Mouse (Mus musculus) cerebellum, postnatal 25 days (tissue): ENCODE results near the gene Zfp980.
"Not testable (repeated sequence)": the region's sequence is repeated elsewhere in the genome, so short reads cannot be mapped to it uniquely, and the experiment has no call there.

Experiments used
- DNase-seq, 2 experiments: peaks; one replicate each; pipeline ENCODE4 v3.0.0; 2021; ENCODE audit warnings: mixed read lengths in 2 of 2

Gene Zfp980

GRCm38 (mm10) chr4:145670385-145670784 is at the start of gene Zfp980:
Gene Zfp980, plus strand, starts transcription at chr4:145670685.
- DNase-seq, result not testable (repeated sequence)

- DNase-seq, result not testable (repeated sequence)
Measured at GRCm38 (mm10) chr4:145640416-145641185, 29.9 kb upstream of the Zfp980 start.

- DNase-seq, result not testable (repeated sequence)
Measured at GRCm38 (mm10) chr4:145674286-145674780, 3.8 kb downstream of the Zfp980 start.

DNA sequence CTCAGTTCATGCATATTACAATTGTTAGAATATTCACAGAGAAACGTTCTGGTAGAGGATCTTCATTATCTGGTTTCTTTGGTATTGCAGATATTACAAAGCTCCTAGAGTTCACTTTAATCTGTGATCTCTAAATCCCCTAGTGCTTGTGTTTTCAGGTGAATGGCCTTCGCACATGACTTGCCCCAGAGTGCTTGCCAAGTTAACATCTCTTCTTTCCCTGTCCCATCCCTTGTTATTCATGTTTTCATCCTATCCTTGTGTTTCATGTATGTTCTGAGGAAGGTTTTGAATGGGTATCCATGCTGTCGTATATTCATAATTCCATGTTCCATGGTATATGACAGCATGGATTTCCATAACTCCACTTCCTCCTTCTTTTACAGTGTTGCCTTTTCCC is 9.7 kb downstream of the Zfp980 start:
- not testable (repeated sequence) for DNase-seq

- not testable (repeated sequence) for DNase-seq
Measured at GRCm38 (mm10) chr4:145680672-145681387, 10.3 kb downstream of the Zfp980 start.

GRCm38 (mm10) chr4:145682021-145682420 is 11.5 kb downstream of the Zfp980 start:
- DNase-seq, result not testable (repeated sequence)

GRCm38 (mm10) chr4:145683024-145683766 is 12.7 kb downstream of the Zfp980 start:
- DNase-seq, result not testable (repeated sequence)

DNA sequence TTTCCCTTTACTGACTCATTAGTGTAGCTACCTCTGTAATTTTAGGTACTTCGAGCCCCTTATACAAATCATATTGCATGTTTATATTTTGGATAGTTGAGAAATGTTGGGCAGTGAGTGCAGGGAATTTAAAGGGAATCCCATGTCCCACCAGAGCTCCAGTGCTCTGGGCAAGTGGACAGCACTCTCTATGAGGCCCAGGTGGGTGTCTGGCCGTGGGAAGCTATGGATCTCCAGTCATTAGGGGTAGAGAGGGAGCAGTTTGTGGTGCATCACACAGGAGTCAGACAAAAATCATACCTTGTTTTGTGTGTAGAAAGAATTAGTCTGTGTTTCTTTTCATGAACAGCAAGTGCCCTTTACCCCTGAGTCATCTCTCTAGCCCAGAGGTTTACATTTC is 15.6 kb downstream of the Zfp980 start:
- not testable (repeated sequence) for DNase-seq

DNA sequence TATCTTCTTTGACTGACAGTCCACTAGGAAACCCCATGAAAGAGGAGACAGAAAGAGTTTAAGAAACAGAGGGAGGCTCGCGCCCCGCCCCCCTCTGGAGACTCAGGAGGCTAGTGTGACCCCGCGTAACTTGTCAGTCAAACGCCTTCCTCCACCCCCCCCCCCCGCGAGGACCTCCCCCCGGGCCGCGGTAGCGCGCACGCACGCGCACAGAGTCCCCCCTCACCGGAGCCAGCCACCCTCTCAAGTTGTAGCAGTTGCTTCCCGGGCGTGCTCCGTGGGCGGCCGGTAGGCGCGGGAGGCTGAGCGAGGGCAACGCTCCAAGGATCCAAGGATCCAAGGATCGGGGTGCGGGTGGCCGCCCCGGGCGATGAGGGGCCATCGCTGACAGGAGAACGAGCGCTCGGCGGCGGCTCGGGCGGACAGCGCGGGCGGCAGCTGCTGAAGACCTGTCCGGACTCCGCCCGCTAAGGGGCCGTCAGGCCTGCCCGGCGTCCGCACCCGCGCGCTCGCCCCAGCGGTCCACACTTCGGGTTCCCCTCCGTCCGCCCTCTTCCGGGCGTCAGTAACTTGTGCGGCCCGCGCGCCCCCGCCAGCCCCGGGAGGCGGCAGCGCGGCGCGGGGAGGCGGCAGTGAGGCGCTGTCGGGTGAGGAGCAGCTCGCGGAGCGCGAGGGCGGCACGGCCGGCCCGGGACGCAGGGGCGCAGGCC is 74.6 kb downstream of the Zfp980 start:
- not testable (repeated sequence) for DNase-seq

GRCm38 (mm10) chr4:145745645-145745991 is 75.1 kb downstream of the Zfp980 start:
- DNase-seq, result not testable (repeated sequence)
